Mouse (Mus musculus) heart, adult 2 months (tissue): Measurements from ENCODE around the gene Palm2. TPM values are rescaled to one million over a fixed set of nuclear protein-coding genes. Genes with fewer than 3 reads are reported as not detected.

Experiments used
- DNase-seq, 2 experiments: peaks; one replicate each; pipeline ENCODE4 v3.0.0; 2021
- H3K27ac ChIP-seq: fragments of 200-600 bp; 2 replicates; pipeline ENCODE4 v1.8.1; 2022
- H3K27me3 ChIP-seq: fragments of 200-500 bp; 2 replicates; pipeline ENCODE4 v1.6.1; 2012; ENCODE audit warnings: mild to moderate bottlenecking, low read length, inconsistent platforms, mixed read lengths; ENCODE audit not compliant: control insufficient read depth, insufficient read depth
- H3K36me3 ChIP-seq: fragments of 200-500 bp; 2 replicates; pipeline ENCODE4 v1.6.1; 2012; ENCODE audit warnings: low read length, inconsistent platforms; ENCODE audit not compliant: control insufficient read depth, insufficient read depth
- H3K4me1 ChIP-seq: fragments of 200-500 bp; 2 replicates; pipeline ENCODE4 v1.6.1; 2011; ENCODE audit warnings: low read length; ENCODE audit not compliant: control insufficient read depth, insufficient read depth
- H3K4me3 ChIP-seq: fragments of 200-600 bp; 2 replicates; pipeline ENCODE4 v1.8.1; 2022
- H3K79me2 ChIP-seq: fragments of 200-500 bp; replicated peaks from 2 replicates; pipeline ENCODE4 v1.6.1; 2012; ENCODE audit warnings: mild to moderate bottlenecking, inconsistent platforms, low read length, moderate library complexity, mixed read lengths; ENCODE audit not compliant: control insufficient read depth, insufficient read depth
- H3K9ac ChIP-seq: fragments of 200-500 bp; 2 replicates; pipeline ENCODE4 v1.6.1; 2012; ENCODE audit warnings: low read depth, mild to moderate bottlenecking, control low read depth, inconsistent platforms, low read length, mixed read lengths
- CTCF ChIP-seq: fragments of 200-600 bp; IDR thresholded peaks from 2 replicates; pipeline ENCODE4 v1.8.1; 2022; ENCODE audit warnings: antibody characterized with exemption, mild to moderate bottlenecking, moderate library complexity
- EP300 ChIP-seq: fragments of 200-500 bp; IDR thresholded peaks from 2 replicates; pipeline ENCODE4 v1.6.1; 2011; ENCODE audit warnings: low read depth, low read length, control low read depth; ENCODE audit not compliant: insufficient read depth
- POLR2A ChIP-seq: fragments of 200-500 bp; IDR thresholded peaks from 2 replicates; pipeline ENCODE4 v1.6.1; 2011; ENCODE audit warnings: mild to moderate bottlenecking, low read depth, low read length, control low read depth; ENCODE audit not compliant: insufficient read depth
- WGBS: fragments of 180-500 bp; shearing (Covaris S2); methylation state at CpG from one replicate; pipeline ENCODE4 v1.1.7; 2018; 5-methylcytosine and 5-hydroxymethylcytosine counted together
- intact Hi-C: fragments of 180-260 bp; cut with DNase I; formaldehyde crosslinking; loops from one replicate; pipeline ENCODE4 v1.15.1; 2025
- polyA plus RNA-seq: library from polyadenylated mRNA; depleted of rRNA; stranded (reverse); fragments of >200 nt; gene quantifications from 2 replicates; pipeline ENCODE4 v1.2.3, GENCODE M21; 2012
- total RNA-seq, 2 experiments: library from RNA; stranded (reverse); gene quantifications; 2 replicates each; pipeline ENCODE4 v1.2.3; 2021

Palm2 gene
- total and polyA plus RNA-seq, 3 experiments: 0.33 to 13.2 (median 9.9) TPM

GRCm38 (mm10) chr4:57592751-57593150 is 158.7 kb downstream of the Palm2 start:
- Histone ChIP-seq H3K27ac (peak overlapping the region; percentile 66), H3K36me3 (peaks cover 3% of the 10 kb centered on the region), H3K9ac (no peak overlapping the region), H3K79me2 (peaks cover 5% of the 10 kb centered on the region), H3K4me1 (peaks cover 14% of the 10 kb centered on the region), H3K4me3 (no peak overlapping the region), H3K27me3 (no peaks in the 10 kb centered on the region)
- WGBS: 70% methylated on average over 4 of the region's 4 CpGs
- DNase-seq: peak in 1 of 2 experiments; percentile 51
- TF ChIP-seq EP300 (0 out of 2 replicates have a peak, but pooled peaks have one; percentile 21), CTCF (no peak), POLR2A (no peak)
- intact Hi-C loops: loop anchor here (2.0 kb wide), 1 partner anchor 24 kb away; the partner anchor contains the start of gene Pakap

GRCm38 (mm10) chr4:57599946-57600345 is 165.9 kb downstream of the Palm2 start:
- intact Hi-C loops: no loop called here
- H3K27ac ChIP-seq: no peak overlapping the region
- H3K4me1 ChIP-seq: peaks cover 7% of the 10 kb centered on the region
- no peaks in the 10 kb centered on the region for H3K36me3 ChIP-seq
- peaks cover 2% of the 10 kb centered on the region for H3K79me2 ChIP-seq
- H3K27me3 ChIP-seq: no peaks in the 10 kb centered on the region
- H3K4me3 ChIP-seq: no peak overlapping the region
- 79% methylated on average over 6 of the region's 6 CpGs for WGBS
- DNase-seq: no peak
- H3K9ac ChIP-seq: no peak overlapping the region
- TF ChIP-seq EP300 (no peak), POLR2A (no peak), CTCF (no peak)

GRCm38 (mm10) chr4:57600685-57601457 is 166.8 kb downstream of the Palm2 start:
- TF ChIP-seq CTCF (no peak), POLR2A (no peak), EP300 (no peak)
- DNase-seq: peak in 1 of 2 experiments; percentile 49
- Histone ChIP-seq H3K27me3 (no peaks in the 10 kb centered on the region), H3K27ac (peak overlapping the region; percentile 33; the same call in 1 of the 2 replicates), H3K79me2 (no peaks in the 10 kb centered on the region; the same call in 1 of the 2 replicates), H3K9ac (no peak overlapping the region), H3K4me1 (peaks cover 7% of the 10 kb centered on the region), H3K4me3 (no peak overlapping the region), H3K36me3 (peaks cover under 1% of the 10 kb centered on the region; the same call in 1 of the 2 replicates)
- 68% methylated on average over 11 of the region's 11 CpGs for WGBS
- intact Hi-C loops: no loop called here

GRCm38 (mm10) chr4:57601458-57601835 is 167.4 kb downstream of the Palm2 start:
- no peak overlapping the region for H3K9ac ChIP-seq
- H3K4me3 ChIP-seq: no peak overlapping the region
- no peaks in the 10 kb centered on the region; the same call in 1 of the 2 replicates for H3K79me2 ChIP-seq
- H3K27ac ChIP-seq: peak overlapping the region; percentile 33; the same call in 1 of the 2 replicates
- peaks cover 2% of the 10 kb centered on the region; the same call in 1 of the 2 replicates for H3K36me3 ChIP-seq
- no peaks in the 10 kb centered on the region for H3K27me3 ChIP-seq
- intact Hi-C loops: no loop called here
- peak in 1 of 2 experiments; percentile 21 for DNase-seq
- no peak for TF ChIP-seq POLR2A
- no peak for TF ChIP-seq CTCF
- no peak for TF ChIP-seq EP300
- 55% methylated on average over 9 of the region's 9 CpGs for WGBS
- H3K4me1 ChIP-seq: peaks cover 11% of the 10 kb centered on the region

DNA sequence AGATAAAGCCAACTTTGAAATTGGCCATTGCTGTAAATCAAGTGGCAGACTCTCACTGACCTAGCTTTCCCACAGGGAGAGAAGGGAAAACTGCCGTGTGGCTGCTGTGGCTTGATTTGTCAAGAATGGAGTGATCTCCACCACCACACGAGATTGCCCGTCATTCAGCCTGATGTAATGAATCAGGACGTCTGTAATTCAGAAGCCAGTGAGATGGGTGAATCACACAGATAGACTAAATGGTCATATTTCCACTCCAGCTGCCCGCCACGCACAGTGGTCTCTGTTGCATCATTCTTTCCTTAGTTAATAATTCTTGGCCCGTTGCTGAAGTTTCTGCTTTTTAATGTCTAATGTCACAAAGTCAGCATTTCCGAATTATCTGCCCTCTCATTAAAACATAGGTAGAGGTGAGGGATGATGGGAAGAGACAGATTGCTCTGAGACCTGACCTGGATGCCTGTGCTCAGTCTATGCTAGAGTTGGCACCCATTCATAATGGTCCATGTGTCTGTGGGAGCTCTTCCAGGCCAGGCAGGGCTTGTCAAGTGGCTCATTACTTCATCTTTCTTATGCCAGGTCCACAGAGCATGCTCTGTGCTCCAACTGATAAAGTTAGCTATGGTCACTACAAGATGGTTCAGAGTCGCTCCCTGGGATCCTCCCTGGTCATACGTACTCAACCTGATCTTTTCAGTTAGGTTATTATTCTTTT is 168.0 kb downstream of the Palm2 start:
- intact Hi-C loops: no loop called here
- Histone ChIP-seq H3K27ac (peak overlapping the region; percentile 33; the same call in 1 of the 2 replicates), H3K79me2 (no peaks in the 10 kb centered on the region), H3K36me3 (peaks cover 2% of the 10 kb centered on the region; the same call in 1 of the 2 replicates), H3K4me3 (no peak overlapping the region), H3K4me1 (peaks cover 12% of the 10 kb centered on the region), H3K27me3 (no peaks in the 10 kb centered on the region), H3K9ac (no peak overlapping the region)
- TF ChIP-seq EP300 (peak; percentile 56; the same call in 1 of the 2 replicates), CTCF (no peak), POLR2A (no peak)
- 53% methylated on average over 10 of the region's 10 CpGs for WGBS
- peak in 1 of 2 experiments; percentile 31 for DNase-seq
